Mouse (Mus musculus): ENCODE data around the gene Dtd1.

The Dtd1 gene

GRCm38 (mm10) chr2:144715211-144715768 lies 115.6 kb downstream of the Dtd1 start:
- no peak for DNase-seq (ENCODE audit: low spot score)

DNA sequence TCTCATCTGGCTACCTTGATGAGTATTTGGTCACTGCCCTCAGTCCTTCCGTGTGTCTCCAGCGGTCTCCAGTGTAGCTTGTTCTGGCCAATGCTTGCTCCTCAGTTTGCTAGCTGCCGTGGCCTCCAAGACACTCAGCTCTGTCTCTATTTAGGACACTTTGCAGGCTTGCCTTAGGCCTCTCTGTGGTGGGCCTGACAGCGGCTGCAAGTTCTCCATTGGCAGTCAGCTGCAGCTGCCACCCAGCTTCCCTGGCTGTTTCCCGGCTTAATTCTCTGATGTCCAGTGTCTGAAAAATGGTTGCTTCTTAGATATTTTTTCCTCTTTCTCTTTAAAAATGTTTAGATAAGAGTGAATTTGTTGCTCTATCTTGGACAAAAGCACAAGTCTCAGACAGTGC lies 116.6 kb downstream of the Dtd1 start:
- DNase-seq (ENCODE audit: low spot score): no peak

- DNase-seq (ENCODE audit: low spot score): no peak
Measured at GRCm38 (mm10) chr2:144718273-144718672, 118.6 kb downstream of the Dtd1 start.

- no peak for DNase-seq (ENCODE audit: low spot score)
Measured at GRCm38 (mm10) chr2:144719294-144719693, 119.6 kb downstream of the Dtd1 start.

DNA sequence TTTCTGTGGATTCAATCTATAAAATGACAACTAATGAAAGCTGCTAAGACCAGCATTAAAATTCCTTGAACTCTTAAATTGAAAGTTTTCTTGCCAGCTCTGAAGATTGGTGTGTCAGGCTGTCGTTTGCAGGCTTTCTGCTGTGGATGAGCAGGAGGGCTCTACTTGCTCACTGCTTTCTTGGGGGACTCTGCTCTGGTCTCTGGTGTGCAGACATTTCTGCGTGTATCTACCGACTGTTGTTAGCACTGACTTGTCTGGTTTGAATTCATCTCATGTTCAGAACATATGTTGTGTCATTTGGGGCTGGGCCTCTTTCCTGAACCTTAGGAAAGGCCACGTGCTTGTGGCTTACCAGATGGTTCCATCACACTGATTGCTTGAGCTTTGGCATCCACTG lies 120.0 kb downstream of the Dtd1 start:
- no peak for DNase-seq (ENCODE audit: low spot score)

- no peak for DNase-seq (ENCODE audit: low spot score)
Measured at GRCm38 (mm10) chr2:144720407-144720959, 120.8 kb downstream of the Dtd1 start.

DNA sequence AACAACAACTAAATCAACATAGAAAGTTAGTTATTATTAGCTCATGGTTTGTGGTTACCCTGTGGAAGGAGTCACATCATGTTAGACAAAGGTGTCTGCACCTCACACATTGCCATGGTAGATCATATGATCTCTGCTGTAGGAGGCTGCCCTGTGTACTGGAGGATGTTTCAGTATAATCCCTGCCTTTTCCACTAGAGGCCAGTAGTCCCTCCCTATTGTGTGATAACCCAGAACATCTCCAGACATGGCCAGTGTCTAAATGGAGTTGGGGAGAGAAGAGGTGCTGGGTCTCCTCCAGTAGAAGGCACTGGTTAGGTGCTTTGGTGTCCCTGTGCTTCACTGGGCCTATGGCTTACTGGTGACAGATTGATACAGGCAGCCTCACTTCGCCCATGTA lies 125.0 kb downstream of the Dtd1 start:
- no peak for DNase-seq (ENCODE audit: low spot score)

DNA sequence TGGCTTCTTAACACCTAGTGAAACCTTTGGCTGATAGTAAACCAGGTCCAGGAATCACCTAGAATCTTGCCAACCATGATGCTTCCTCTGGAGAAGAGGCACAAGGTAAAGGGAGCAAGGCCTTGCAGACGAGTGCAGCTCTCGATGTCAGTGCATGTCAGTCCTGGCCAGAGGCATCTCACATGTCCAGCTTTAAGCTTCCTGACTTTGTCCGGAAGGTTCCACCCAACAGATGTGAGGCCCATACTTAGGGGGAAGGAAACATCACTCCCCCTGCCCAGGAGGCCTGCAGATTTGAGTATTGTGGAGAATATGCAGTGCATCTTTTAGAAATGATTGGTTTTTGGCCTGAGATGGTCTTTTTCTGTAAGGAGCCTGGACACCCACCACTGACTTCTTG lies 127.4 kb downstream of the Dtd1 start:
- no peak for DNase-seq (ENCODE audit: low spot score)

DNA sequence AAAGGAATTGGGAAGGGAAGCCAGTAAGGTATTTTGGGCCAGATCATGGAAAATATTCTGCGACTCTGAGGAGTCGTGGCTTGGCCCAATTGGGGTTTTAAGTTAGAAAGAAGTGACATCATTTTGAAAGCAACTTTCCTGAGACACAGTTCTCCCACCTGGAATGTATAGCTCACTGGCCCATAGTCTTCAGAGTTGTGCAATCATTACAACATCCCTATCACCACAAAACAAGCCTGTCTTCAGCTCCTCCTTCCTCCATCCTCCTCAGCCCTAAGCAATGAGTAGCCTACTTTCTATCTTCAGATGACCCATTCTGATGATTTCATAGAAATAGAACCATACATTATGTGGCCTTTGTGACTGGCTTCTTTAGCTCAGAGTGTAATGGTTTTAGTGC lies 130.1 kb downstream of the Dtd1 start:
- DNase-seq (ENCODE audit: low spot score): no peak

GRCm38 (mm10) chr2:144738161-144738560 lies 138.5 kb downstream of the Dtd1 start:
- no peak for DNase-seq (ENCODE audit: low spot score)

DNA sequence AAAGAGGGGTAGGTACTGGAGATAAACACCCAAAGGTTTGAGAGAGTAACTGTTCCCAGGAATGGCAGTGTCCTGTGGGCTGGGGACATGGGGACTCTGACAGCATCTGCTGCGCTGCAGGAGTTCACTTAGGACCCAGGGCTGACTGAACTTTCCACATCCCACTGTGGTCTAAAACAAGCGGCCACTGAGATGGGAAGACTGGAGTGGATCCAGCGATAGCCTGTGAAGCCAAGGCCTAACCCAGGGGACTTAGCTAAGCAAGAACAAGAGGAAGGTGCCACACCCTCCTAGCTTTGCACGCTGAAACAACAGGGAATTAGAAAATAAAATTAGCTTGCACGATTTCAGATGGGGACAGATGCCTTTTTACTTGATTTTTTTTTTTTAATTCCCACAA lies 138.9 kb downstream of the Dtd1 start:
- no peak for DNase-seq (ENCODE audit: low spot score)

DNA sequence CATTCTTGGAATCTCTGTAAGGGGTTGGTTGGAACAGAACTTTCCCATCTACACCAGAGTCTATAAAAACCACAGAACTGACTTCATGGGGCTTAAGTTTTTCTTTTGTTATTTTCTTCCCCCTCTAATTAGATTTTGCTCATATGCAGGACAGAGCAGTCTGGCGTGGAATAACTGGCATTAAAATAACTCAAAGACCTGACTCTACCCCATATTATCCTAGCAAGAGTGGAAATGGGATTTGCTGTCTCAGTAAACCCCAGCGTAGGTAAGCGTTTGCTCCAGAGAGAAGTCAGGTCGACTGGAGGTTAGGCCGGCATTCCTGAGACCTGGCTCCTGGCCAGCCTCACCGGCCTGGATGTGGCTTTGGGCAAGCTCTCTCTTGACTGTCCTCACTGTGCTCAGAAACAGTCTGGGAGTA lies 140.9 kb downstream of the Dtd1 start:
- no peak for DNase-seq (ENCODE audit: low spot score)

- no peak for DNase-seq (ENCODE audit: low spot score)
Measured at GRCm38 (mm10) chr2:144741973-144742372, 142.3 kb downstream of the Dtd1 start.

DNA sequence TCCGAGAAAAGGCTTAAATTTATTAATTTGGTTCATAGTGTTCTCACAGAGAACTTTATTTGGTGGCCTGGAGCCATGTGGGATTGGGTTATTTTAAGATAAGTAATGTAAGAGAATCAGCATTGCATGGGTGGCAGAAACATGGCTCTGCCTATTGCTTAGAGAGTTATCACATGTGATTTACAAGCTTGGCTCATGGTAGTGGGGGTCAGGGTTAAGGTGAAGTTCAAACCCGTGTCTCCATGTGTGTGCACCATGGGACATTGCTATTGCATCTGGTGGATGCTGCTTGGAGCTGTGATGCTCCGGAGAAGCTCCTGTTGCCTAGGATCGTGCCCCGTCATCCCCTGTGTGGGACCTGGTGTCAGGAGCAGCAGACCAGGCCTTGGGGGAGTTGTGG lies 143.6 kb downstream of the Dtd1 start:
- no peak for DNase-seq (ENCODE audit: low spot score)

- DNase-seq (ENCODE audit: low spot score): no peak
Measured at GRCm38 (mm10) chr2:144745266-144745665, 145.6 kb downstream of the Dtd1 start.

DNA sequence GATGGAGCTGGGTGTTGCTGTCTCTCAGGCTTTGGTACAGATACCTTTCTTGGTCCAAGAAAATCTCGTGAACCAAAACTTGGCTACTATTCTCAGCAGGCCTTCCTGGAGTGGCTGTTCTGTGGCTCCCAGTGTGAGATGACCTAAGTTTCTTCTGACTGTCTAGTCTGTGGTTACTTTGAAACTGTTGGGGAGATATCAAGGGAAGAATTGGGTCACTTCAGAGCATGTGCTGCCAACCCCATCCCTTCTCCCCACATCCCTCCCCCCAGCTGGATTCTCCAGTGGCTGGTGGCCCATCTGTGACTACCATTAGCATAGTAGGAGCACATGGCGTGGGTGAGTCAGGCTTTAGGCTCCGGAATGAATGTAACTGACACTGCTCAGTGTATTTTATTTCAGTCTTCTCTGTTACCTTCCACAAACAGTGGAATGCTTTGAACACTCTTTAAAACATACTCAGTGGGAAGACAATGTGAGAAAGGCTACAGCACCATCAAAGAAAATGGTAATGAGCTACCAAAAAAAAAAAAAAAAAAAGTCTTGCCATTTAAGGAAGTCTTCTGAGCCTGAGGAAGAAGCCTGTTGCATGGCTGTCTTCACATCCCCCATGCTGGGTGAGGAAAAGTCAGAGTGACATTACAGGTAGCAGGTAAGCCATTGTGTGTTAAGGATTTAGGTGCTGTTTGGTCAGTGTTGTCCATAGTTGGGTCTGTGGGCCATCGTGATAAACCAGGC lies 146.5 kb downstream of the Dtd1 start:
- no peak for DNase-seq (ENCODE audit: low spot score)

DNA sequence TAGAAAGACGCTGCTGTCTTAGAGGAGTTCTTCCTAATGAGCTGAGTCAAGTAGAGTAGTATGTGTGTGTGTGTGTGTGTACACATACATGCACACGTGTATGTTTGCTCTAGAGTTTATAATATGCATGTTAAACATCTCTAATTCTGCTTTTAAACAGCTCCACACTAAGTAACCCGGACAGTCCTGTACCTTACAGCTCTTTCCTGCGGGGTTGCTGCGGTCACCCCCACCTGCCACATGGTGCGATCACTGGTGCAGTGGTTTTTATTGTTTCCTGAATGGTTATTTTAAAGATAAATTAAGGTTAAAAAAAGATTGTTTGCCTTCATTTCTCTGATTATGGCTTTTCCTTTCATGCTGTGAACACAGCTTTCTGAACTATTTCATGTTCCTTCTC lies 153.9 kb downstream of the Dtd1 start:
- DNase-seq (ENCODE audit: low spot score): no peak

- no peak for DNase-seq (ENCODE audit: low spot score)
Measured at GRCm38 (mm10) chr2:144755016-144755415, 155.3 kb downstream of the Dtd1 start.

GRCm38 (mm10) chr2:144760666-144761065 lies 161.0 kb downstream of the Dtd1 start:
- no peak for DNase-seq (ENCODE audit: low spot score)

- DNase-seq (ENCODE audit: low spot score): no peak
Measured at GRCm38 (mm10) chr2:144763706-144764105, 164.0 kb downstream of the Dtd1 start.

DNA sequence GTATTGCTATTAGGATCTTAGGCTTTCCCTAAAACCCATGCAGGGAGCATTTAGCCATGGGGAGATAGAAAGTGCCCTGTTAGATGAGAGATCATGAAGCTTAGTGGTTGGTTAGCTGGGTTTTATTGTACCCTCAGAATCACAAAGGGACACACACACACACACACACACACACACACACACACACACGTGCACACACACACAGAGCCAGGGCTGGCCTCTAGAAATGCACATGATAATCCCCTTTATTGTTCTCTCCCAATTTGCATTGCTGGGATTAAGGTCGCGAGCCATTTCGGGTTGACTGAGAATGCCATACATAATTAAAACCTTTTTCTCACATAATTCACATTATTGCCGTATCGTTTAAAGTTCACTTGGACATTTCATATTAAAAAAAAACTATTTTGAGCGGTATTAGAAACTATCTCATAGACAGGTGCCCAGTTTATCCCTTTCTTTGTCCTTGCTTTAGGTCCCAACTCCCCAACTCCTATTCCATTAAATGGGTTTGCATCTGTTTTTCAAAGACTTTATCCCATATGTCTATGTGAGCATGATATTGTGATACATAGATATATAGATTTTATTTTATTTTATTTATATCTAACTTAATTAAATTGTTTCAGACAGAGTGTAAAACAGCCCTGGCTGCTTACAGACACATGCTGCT lies 164.6 kb downstream of the Dtd1 start:
- no peak for DNase-seq (ENCODE audit: low spot score)

DNA sequence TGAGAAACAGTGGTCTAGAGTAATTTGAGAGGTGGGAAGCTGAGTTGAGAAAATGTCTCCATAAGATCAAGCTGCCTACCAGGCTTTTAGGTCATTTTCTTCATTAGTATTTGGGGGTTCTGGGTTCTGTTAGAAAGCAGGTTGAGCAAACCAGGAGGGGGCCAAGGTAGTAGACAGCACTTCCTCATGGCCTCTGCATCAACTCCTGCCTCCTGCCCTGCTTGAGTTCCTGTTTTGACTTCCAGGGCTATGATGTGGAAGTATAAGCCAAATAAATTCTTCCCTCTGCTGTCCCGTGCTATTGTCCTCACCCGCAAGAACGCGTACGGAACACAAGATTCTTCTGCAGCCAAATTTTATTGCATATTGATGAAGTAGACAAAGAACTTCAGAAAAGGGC lies 165.5 kb downstream of the Dtd1 start:
- no peak for DNase-seq (ENCODE audit: low spot score)

Measured in layer of hippocampus, adult 9-10 months (tissue).